ENCODE assay signal across 9 mouse cellular contexts in the genomic region with DNA sequence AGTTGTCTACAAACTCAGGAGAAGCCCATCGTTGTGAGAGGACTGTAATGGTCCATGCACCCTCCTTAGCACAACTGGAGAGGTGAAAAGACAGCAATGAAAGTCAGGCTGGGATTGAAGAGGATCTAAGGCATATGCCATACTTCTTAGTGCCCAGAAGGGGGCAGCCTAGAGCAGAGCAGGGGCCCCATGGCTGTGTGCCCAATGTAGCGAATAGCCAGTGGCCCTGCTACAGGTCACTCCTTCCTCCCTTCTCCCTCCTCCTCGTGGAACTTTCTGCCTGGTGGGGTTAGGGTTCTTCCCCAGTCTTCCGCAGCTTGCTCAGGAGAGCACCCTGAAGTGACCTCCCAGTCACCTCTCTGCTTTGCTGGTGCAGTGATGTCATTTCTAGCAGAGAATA.
DNase-seq lines count a peak whose midpoint lies in the region; ATAC-seq and TF ChIP-seq lines count a peak whose summit lies in the region.
"Had no signal": no experiment of that assay in that cellular context is flagged by ENCODE, and none has a peak within 500 bp of the region (broad histone marks: within the 10 kb centered on the region; RNA-seq: fewer than 3 reads in every experiment).

No protein-coding gene starts in this region.

- no peak for ATAC-seq in CD4-positive, CD25-positive, alpha-beta regulatory T cell, adult 4 months

- WGBS in thymus, adult 2 months, result 25% methylated on average over 4 of the region's 4 CpGs
- WGBS in embryonic facial prominence, embryonic 10.5 days, result 19% methylated on average over 4 of the region's 4 CpGs
- 21% methylated on average over 4 of the region's 4 CpGs for WGBS in limb, embryonic 10.5 days

- TF ChIP-seq CTCF in thymus, adult 2 months (IDR thresholded peaks at IDR 0.05; ENCODE audit: borderline replicate concordance, control insufficient read depth, extremely low read depth, insufficient read depth, low read length, poor library complexity), result peak; percentile 68; the same call in 1 of the 2 replicates

- no peaks in the 10 kb centered on the region for H3K9me3 ChIP-seq in embryonic facial prominence, embryonic 10.5 days
- no peaks in the 10 kb centered on the region for H3K9me3 ChIP-seq in limb, embryonic 10.5 days (replicated peaks)
- H3K9me3 ChIP-seq: heart, embryonic 15.5 days had no signal

- no peak overlapping the region for H3K4me3 ChIP-seq in thymus, adult 2 months (ENCODE audit: control insufficient read depth, insufficient read depth, low read length)
- no peak overlapping the region for H3K4me3 ChIP-seq in embryonic facial prominence, embryonic 10.5 days
- H3K4me3 ChIP-seq in limb, embryonic 10.5 days, result no peak overlapping the region
- H3K4me3 ChIP-seq: heart, embryonic 15.5 days had no signal

- no peaks in the 10 kb centered on the region for H3K36me3 ChIP-seq in thymus, adult 2 months (ENCODE audit: control insufficient read depth, insufficient read depth, low read length)
- H3K36me3 ChIP-seq in embryonic facial prominence, embryonic 10.5 days (replicated peaks), result no peaks in the 10 kb centered on the region
- H3K36me3 ChIP-seq in limb, embryonic 10.5 days, result no peaks in the 10 kb centered on the region
- H3K36me3 ChIP-seq: heart, embryonic 15.5 days had no signal

- DNase-seq in CD4-positive, CD25-positive, alpha-beta regulatory T cell, adult 2 months (ENCODE audit: low read depth, low spot score), result peak; percentile 24
- DNase-seq in thymus, adult 2 months, result no peak
- no peak for DNase-seq in thymus, postnatal 25 days
- DNase-seq in embryonic facial prominence, embryonic 10.5 days (ENCODE audit: low spot score), result peak; percentile 42
- peak; percentile 43 for DNase-seq in limb, embryonic 10.5 days (ENCODE audit: low spot score)
- DNase-seq in naive thymus-derived CD4-positive, alpha-beta T cell, adult 2 months (ENCODE audit: low read depth), result peak; percentile 11
- no peak for DNase-seq in frontal cortex, postnatal 10 days (ENCODE audit: low spot score in 2 of 2)

- H3K27ac ChIP-seq in thymus, adult 2 months (ENCODE audit: control insufficient read depth, insufficient read depth, low read length), result no peak overlapping the region
- H3K27ac ChIP-seq in embryonic facial prominence, embryonic 10.5 days (replicated peaks), result no peak overlapping the region
- no peak overlapping the region for H3K27ac ChIP-seq in limb, embryonic 10.5 days
- H3K27ac ChIP-seq: heart, embryonic 15.5 days had no signal

- H3K4me1 ChIP-seq in thymus, adult 2 months (replicated peaks; ENCODE audit: control insufficient read depth, insufficient read depth, low read length), result no peaks in the 10 kb centered on the region
- H3K4me1 ChIP-seq in embryonic facial prominence, embryonic 10.5 days, result peaks cover 9% of the 10 kb centered on the region; the same call in 1 of the 2 replicates
- peaks cover 2% of the 10 kb centered on the region; the same call in 1 of the 2 replicates for H3K4me1 ChIP-seq in limb, embryonic 10.5 days

- no peak for TF ChIP-seq POLR2A in thymus, adult 2 months (IDR thresholded peaks at IDR 0.05; ENCODE audit: control insufficient read depth, extremely low read depth, insufficient read depth, low read length, poor library complexity)

- H3K27me3 ChIP-seq in thymus, adult 2 months (ENCODE audit: control insufficient read depth, insufficient read depth, low read length), result no peaks in the 10 kb centered on the region
- H3K27me3 ChIP-seq in embryonic facial prominence, embryonic 10.5 days (replicated peaks; ENCODE audit: low read depth, poor library complexity, severe bottlenecking), result no peaks in the 10 kb centered on the region
- no peaks in the 10 kb centered on the region for H3K27me3 ChIP-seq in limb, embryonic 10.5 days (ENCODE audit: low read depth, poor library complexity, severe bottlenecking)

Comparison
In these comparisons a context has a peak if more than half of its experiments do, and no peak if none do; other contexts are left out.
1. DNase-seq: peak in CD4-positive, CD25-positive, alpha-beta regulatory T cell, adult 2 months (single experiment), embryonic facial prominence, embryonic 10.5 days (single experiment), limb, embryonic 10.5 days (single experiment) and naive thymus-derived CD4-positive, alpha-beta T cell, adult 2 months (single experiment); none in thymus, adult 2 months (single experiment), thymus, postnatal 25 days (single experiment) and frontal cortex, postnatal 10 days (0 of 2).